Mouse (Mus musculus) brain, embryonic 14.5 days (tissue): ENCODE measurements at regions not wholly inside any gene's neighbourhood (a gene's known extent, or its start where the extent isn't known, plus 50 kb on each side); places are given as distances from the start of the nearest gene placed in this dataset.

ENCODE experiments used
- CTCF ChIP-seq: fragments of 200-500 bp; IDR thresholded peaks from 2 replicates; pipeline ENCODE4 v1.5.1; 2012; ENCODE audit warnings: inconsistent platforms, mild to moderate bottlenecking, moderate library complexity, borderline replicate concordance; ENCODE audit not compliant: insufficient read depth, insufficient read length; ENCODE audit errors: extremely low read depth
- POLR2A ChIP-seq: fragments of 200-500 bp; IDR thresholded peaks from 2 replicates; pipeline ENCODE4 v1.6.1; 2012; ENCODE audit warnings: mild to moderate bottlenecking, inconsistent platforms, borderline replicate concordance; ENCODE audit not compliant: poor library complexity, insufficient read depth, insufficient read length, severe bottlenecking; ENCODE audit errors: extremely low read depth

GRCm38 (mm10) chr15:62937756-62938155 is 907.2 kb downstream of the Gsdmc2 start:
- TF ChIP-seq CTCF (no peak), POLR2A (no peak)
